Mouse (Mus musculus) limb, embryonic 10.5 days (tissue): Measurements from ENCODE around the gene Klk1. TPM values are rescaled to one million over a fixed set of nuclear protein-coding genes. Genes with fewer than 3 reads are reported as not detected.

Source experiments
- DNase-seq: peaks from one replicate; pipeline ENCODE4 v3.0.0-alpha.2; 2017; ENCODE audit warnings: low spot score
- H3K27ac ChIP-seq: fragments of 300-500 bp; sonication (generic); 2 replicates; pipeline ENCODE4 v1.5.1; 2016; ENCODE audit warnings: mild to moderate bottlenecking
- H3K27me3 ChIP-seq: fragments of 300-500 bp; sonication (generic); 2 replicates; pipeline ENCODE4 v1.6.1; 2016; ENCODE audit warnings: low read depth, mild to moderate bottlenecking; ENCODE audit not compliant: poor library complexity, severe bottlenecking
- H3K36me3 ChIP-seq: fragments of 300-500 bp; sonication (generic); 2 replicates; pipeline ENCODE4 v1.6.1; 2016; ENCODE audit warnings: mild to moderate bottlenecking, moderate library complexity
- H3K4me1 ChIP-seq: fragments of 300-500 bp; sonication (generic); 2 replicates; pipeline ENCODE4 v1.6.1; 2016
- H3K4me3 ChIP-seq: fragments of 300-500 bp; sonication (generic); 2 replicates; pipeline ENCODE4 v1.5.1; 2016; ENCODE audit warnings: mild to moderate bottlenecking, moderate library complexity
- H3K9me3 ChIP-seq: fragments of 300-500 bp; sonication (generic); replicated peaks from 2 replicates; pipeline ENCODE4 v1.6.1; 2016; ENCODE audit warnings: mild to moderate bottlenecking
- WGBS: fragments of 180-500 bp; shearing (Covaris S2); methylation state at CpG from one replicate; pipeline ENCODE4 v1.1.7; 2016; 5-methylcytosine and 5-hydroxymethylcytosine counted together
- polyA plus RNA-seq: library from polyadenylated mRNA; unstranded; fragments of >200 nt; fragmentation: Nextera tagmentation; extraction: Ambion mirVana; gene quantifications from 2 replicates; pipeline ENCODE4 v1.2.1, GENCODE M21; 2016

Gene Klk1
- polyA plus RNA-seq, 1 experiment from 2014 or later: not detected

- 0 out of 2 replicates have a peak overlapping the region, but pooled peaks have one; percentile 14 for H3K4me3 ChIP-seq
- DNase-seq: peak; percentile 95
- no peaks in the 10 kb centered on the region for H3K9me3 ChIP-seq
- peaks cover 6% of the 10 kb centered on the region; the same call in 1 of the 2 replicates for H3K4me1 ChIP-seq
- WGBS: 4% methylated on average over 34 of the region's 34 CpGs
- H3K36me3 ChIP-seq: no peaks in the 10 kb centered on the region
- peaks cover 47% of the 10 kb centered on the region for H3K27me3 ChIP-seq
- H3K27ac ChIP-seq: no peak overlapping the region
These were observed 37.9 kb downstream of the Klk1 start for GRCm38 (mm10) chr7:44262791-44263643.

- H3K4me1 ChIP-seq: peaks cover 3% of the 10 kb centered on the region; the same call in 1 of the 2 replicates
- no peaks in the 10 kb centered on the region for H3K36me3 ChIP-seq
- no peaks in the 10 kb centered on the region for H3K9me3 ChIP-seq
- peaks cover 41% of the 10 kb centered on the region for H3K27me3 ChIP-seq
- DNase-seq: no peak
- no peak overlapping the region for H3K27ac ChIP-seq
- no peak overlapping the region for H3K4me3 ChIP-seq
- WGBS: 84% methylated on average over 11 of the region's 11 CpGs
These were observed 43.0 kb downstream of the Klk1 start for GRCm38 (mm10) chr7:44268117-44268516.

DNA sequence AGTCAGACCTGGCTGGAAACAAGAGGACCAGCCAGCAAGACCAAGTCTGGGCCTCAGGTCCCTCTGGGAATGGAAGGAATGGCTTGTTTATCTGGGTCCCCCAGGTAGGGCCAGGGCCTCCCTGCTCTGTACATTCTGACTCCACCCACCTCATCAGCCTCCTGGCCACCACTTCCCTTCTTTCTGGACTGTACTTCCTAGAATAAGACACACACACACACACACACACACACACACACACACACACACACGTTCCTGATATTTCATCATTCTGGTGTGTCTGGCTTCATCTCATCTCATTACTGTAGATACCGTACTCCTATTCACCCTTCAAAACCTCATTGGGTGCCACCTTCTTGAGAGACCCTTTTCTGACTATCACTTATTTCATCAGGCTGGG, 44.2 kb downstream of the Klk1 start:
- no peak for DNase-seq
- WGBS: 90% methylated on average over 2 of the region's 2 CpGs
- Histone ChIP-seq H3K4me3 (no peak overlapping the region), H3K4me1 (no peaks in the 10 kb centered on the region), H3K27me3 (peaks cover 41% of the 10 kb centered on the region), H3K36me3 (no peaks in the 10 kb centered on the region), H3K27ac (no peak overlapping the region), H3K9me3 (no peaks in the 10 kb centered on the region)

- H3K27me3 ChIP-seq: peaks cover 49% of the 10 kb centered on the region
- WGBS: 74% methylated on average over 2 of the region's 2 CpGs
- H3K36me3 ChIP-seq: no peaks in the 10 kb centered on the region
- H3K4me3 ChIP-seq: no peak overlapping the region
- no peaks in the 10 kb centered on the region for H3K9me3 ChIP-seq
- H3K4me1 ChIP-seq: no peaks in the 10 kb centered on the region
- DNase-seq: no peak
- no peak overlapping the region for H3K27ac ChIP-seq
These were observed 46.1 kb downstream of the Klk1 start for GRCm38 (mm10) chr7:44271309-44271708.

- Histone ChIP-seq H3K36me3 (no peaks in the 10 kb centered on the region), H3K9me3 (no peaks in the 10 kb centered on the region), H3K4me1 (no peaks in the 10 kb centered on the region), H3K4me3 (no peak overlapping the region), H3K27me3 (peaks cover 46% of the 10 kb centered on the region), H3K27ac (no peak overlapping the region)
- DNase-seq: no peak
- WGBS: 91% methylated on average over 7 of the region's 7 CpGs
These were observed 47.4 kb downstream of the Klk1 start for GRCm38 (mm10) chr7:44272546-44272945.

DNA sequence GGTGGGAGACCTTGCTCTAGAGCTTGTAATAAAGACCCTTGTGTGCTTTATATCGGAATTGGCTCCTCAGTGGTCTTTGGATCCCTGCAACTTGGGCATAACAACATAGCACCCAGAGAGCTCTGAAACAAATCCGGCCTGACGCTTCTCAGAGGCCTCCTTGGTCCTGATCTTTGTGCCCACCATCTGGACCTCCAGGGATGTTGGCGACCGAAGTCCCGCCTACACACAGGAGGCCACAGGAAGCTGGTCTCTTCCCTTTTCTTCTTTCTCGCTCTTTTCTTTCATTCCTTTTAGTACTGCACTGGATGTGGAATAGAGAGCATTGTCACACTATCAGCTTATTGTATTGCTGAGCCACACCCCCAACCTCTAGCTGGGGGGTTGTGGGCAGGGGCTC, 48.3 kb downstream of the Klk1 start:
- no peak for DNase-seq
- no peak overlapping the region for H3K4me3 ChIP-seq

GRCm38 (mm10) chr7:44274096-44274495, 48.9 kb downstream of the Klk1 start:
- DNase-seq: no peak
- H3K36me3 ChIP-seq: no peaks in the 10 kb centered on the region
- H3K9me3 ChIP-seq: no peaks in the 10 kb centered on the region
- no peak overlapping the region for H3K27ac ChIP-seq
- H3K27me3 ChIP-seq: peaks cover 41% of the 10 kb centered on the region
- no peak overlapping the region for H3K4me3 ChIP-seq
- WGBS: 35% methylated on average over 11 of the region's 11 CpGs
- H3K4me1 ChIP-seq: no peaks in the 10 kb centered on the region

More for the DNA sequence above, 48.3 kb downstream of the Klk1 start:
- H3K4me1 ChIP-seq: no peaks in the 10 kb centered on the region
- no peaks in the 10 kb centered on the region for H3K9me3 ChIP-seq
- peaks cover 42% of the 10 kb centered on the region for H3K27me3 ChIP-seq
- no peaks in the 10 kb centered on the region for H3K36me3 ChIP-seq
- no peak overlapping the region for H3K27ac ChIP-seq
- WGBS: 65% methylated on average over 7 of the region's 7 CpGs

DNA sequence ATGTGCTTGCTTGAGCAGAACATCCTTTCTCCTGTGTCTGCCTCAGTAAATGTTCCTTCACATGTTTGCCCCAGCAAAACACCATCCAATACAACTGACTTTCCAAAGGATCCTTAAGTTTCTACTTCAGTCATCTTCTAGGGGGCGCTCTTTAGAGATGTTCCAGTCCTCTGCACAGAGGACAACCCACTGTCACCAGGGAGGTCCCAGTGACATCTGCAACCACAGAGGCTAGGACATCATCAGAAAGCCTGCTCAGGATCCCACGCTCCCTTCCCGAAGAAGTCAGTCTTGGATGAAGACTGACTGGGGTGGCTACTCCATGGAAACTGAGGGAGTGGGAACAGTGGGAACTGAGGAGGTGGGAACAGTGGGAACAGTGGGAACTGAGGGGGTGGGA, 50.4 kb downstream of the Klk1 start:
- no peak overlapping the region for H3K4me3 ChIP-seq
- no peak overlapping the region for H3K27ac ChIP-seq
- 82% methylated on average over 3 of the region's 3 CpGs for WGBS
- no peaks in the 10 kb centered on the region for H3K36me3 ChIP-seq
- no peaks in the 10 kb centered on the region for H3K9me3 ChIP-seq
- peaks cover 41% of the 10 kb centered on the region for H3K27me3 ChIP-seq
- H3K4me1 ChIP-seq: no peaks in the 10 kb centered on the region
- no peak for DNase-seq

GRCm38 (mm10) chr7:44276461-44277249, 51.5 kb downstream of the Klk1 start:
- 76% methylated on average over 10 of the region's 10 CpGs for WGBS
- Histone ChIP-seq H3K27me3 (peaks cover 41% of the 10 kb centered on the region), H3K36me3 (no peaks in the 10 kb centered on the region), H3K4me1 (no peaks in the 10 kb centered on the region), H3K27ac (no peak overlapping the region), H3K4me3 (no peak overlapping the region), H3K9me3 (no peaks in the 10 kb centered on the region)
- DNase-seq: no peak

DNA sequence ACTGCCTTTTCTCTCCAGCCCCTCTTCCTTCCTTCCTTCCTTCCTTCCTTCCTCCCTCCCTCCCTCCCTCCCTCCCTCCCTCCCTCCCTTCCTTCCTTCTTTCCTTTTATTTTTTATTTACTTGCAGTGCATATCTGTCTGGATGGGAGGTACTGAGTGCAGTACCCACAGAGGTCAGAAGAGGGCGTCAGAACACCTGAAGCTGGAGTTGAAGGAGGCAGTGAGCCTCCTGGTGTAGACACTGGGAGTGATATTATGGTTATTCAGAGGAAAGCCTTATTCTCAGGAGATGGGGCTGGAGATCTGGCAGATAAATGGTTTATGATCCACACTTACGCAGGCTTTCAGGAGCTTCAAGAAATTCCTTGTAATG, 52.1 kb downstream of the Klk1 start:
- DNase-seq: peak; percentile 46

More for the DNA sequence above, 52.1 kb downstream of the Klk1 start:
- Histone ChIP-seq H3K4me3 (no peak overlapping the region), H3K27me3 (peaks cover 41% of the 10 kb centered on the region), H3K9me3 (no peaks in the 10 kb centered on the region), H3K36me3 (no peaks in the 10 kb centered on the region), H3K27ac (no peak overlapping the region), H3K4me1 (no peaks in the 10 kb centered on the region)
- WGBS: 45% methylated on average over 2 of the region's 2 CpGs

Other genes with a start within 250 kb of the Klk1 start
- not detected in 2 replicates for gene Klk1b9, start 249.3 kb upstream of the Klk1 start, polyA plus RNA-seq
- not detected in 2 replicates for gene Klk1b11, start 229.5 kb upstream of the Klk1 start, polyA plus RNA-seq
- gene Klk1b26, start 213.2 kb upstream of the Klk1 start, polyA plus RNA-seq: not detected in 2 replicates
- gene Klk1b27, start 173.1 kb upstream of the Klk1 start, polyA plus RNA-seq: not detected in 2 replicates
- not detected in 2 replicates for gene Klk1b21, start 123.0 kb upstream of the Klk1 start, polyA plus RNA-seq
- gene Klk1b22, start 112.7 kb upstream of the Klk1 start, polyA plus RNA-seq: not detected in 2 replicates
- not detected in 2 replicates for gene Klk1b16, start 88.6 kb upstream of the Klk1 start, polyA plus RNA-seq
- gene Klk1b24, start 37.1 kb upstream of the Klk1 start, polyA plus RNA-seq: not detected in 2 replicates
- gene Klk1b3, start 27.2 kb upstream of the Klk1 start, polyA plus RNA-seq: not detected in 2 replicates
- not detected in 2 replicates for gene Klk1b4, start 17.9 kb upstream of the Klk1 start, polyA plus RNA-seq
- gene Klk1b5, start 9.4 kb upstream of the Klk1 start, polyA plus RNA-seq: not detected in 2 replicates
- gene Gm36864, start 10.8 kb downstream of the Klk1 start, polyA plus RNA-seq: not detected in 2 replicates
- 0.88 and 1.1 TPM in 2 replicates for gene 1700028J19Rik, start 21.3 kb downstream of the Klk1 start, polyA plus RNA-seq
- gene 2410002F23Rik, start 21.4 kb downstream of the Klk1 start, polyA plus RNA-seq: 179 and 220 TPM in 2 replicates
- gene Acp4, start 32.0 kb downstream of the Klk1 start, polyA plus RNA-seq: 0.15 and 0.18 TPM in 2 replicates
- not detected in 2 replicates for gene Gm15517, start 36.1 kb downstream of the Klk1 start, polyA plus RNA-seq
- 1.1 and 1.7 TPM in 2 replicates for gene Clec11a, start 81.5 kb downstream of the Klk1 start, polyA plus RNA-seq
- 0.31 and 0.40 TPM in 2 replicates for gene Shank1, start 84.9 kb downstream of the Klk1 start, polyA plus RNA-seq
- gene Syt3, start 158.7 kb downstream of the Klk1 start, polyA plus RNA-seq: 1.1 and 1.9 TPM in 2 replicates
- 0.50 and 0.68 TPM in 2 replicates for gene 1700008O03Rik, start 160.5 kb downstream of the Klk1 start, polyA plus RNA-seq
- 0.06 and 0.21 TPM in 2 replicates for gene Lrrc4b, start 203.7 kb downstream of the Klk1 start, polyA plus RNA-seq
- gene Aspdh, start 240.0 kb downstream of the Klk1 start, polyA plus RNA-seq: not detected in 2 replicates
- 72.6 and 73.3 TPM in 2 replicates for gene Josd2, start 242.6 kb downstream of the Klk1 start, polyA plus RNA-seq